Mouse (Mus musculus) urinary bladder, postnatal 14 days (tissue): ENCODE data around the gene Sptssb.

ENCODE experiments used
- DNase-seq: peaks from one replicate; pipeline ENCODE4 v3.0.0; 2021; ENCODE audit warnings: low spot score

Gene Sptssb

DNA sequence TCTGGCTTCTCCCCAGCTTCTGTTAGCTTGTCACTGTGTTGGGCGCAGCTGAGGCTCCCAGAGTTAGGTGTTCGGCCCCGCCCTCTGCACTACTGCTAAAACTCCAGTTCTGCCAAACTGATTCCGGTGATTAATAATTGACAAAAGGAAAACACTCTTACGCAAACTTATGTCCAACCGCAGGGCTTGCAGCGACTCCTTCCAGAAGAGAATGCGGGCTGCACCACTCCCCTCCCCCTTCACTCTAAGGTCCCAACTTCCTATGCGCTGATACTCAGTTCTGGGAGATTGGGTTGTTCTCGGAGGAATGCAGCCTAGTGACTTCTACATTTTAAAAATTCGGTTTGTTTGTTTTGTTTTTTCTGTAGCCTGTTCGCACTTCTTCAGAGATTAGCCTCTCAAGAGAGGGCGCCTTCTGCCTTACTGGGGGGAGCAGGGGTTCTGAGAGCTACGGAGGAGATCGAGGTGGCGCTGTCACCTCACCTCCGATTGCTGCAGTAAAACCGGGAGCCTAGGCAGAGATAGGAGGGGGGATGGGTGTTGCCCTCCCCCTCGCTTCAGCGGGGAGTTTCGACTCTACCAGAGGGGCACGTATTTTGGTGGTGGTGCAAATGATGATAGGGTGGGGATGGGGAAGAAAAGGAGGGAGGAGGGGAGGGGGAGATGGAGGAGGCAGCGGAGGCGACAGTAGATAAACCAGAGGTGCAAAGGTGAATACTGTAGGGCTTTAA, at the start of gene Sptssb:
Gene Sptssb (minus strand): TSS at position 83 of the 731 bp plus-strand sequence.
- DNase-seq, result peak; percentile 78

DNA sequence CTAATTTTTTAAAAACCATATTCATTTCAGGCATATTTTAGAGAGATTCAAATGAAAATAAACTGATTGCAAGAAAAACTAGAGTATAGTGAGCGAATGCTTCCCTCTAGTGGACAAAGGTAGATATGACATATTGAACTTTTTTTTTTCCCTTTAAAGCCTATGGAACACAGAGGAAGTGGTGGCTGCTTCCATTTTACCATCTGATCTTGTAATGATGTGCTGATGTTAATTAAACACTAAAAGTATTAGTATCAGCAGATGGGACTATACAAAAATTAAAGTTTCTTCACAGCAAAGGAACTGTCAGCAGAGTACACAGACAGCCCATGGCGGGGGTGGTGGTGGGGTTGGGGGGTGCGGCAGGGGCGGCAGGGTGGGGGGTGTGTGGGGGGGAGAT, 48.3 kb upstream of the Sptssb start:
- DNase-seq, result no peak

DNA sequence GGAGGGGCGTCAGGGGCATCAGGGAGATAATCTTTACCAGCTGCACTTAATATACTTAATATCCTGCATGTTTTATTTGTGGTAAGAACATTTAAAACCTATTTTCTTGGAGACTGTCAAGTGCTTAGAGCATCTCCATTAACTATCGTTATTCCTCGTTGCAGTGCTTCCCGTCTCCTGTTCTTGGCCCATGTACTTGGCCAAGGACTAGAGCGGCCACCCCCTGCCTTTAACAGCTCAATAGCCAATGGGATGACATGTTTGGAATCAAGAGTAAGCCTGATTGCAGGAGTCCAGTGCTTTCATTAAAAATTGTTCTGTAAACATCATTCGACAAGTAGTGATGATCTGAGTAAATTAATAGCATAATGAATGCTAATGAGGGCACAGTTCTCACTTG, 47.8 kb upstream of the Sptssb start:
- DNase-seq, result no peak

DNA sequence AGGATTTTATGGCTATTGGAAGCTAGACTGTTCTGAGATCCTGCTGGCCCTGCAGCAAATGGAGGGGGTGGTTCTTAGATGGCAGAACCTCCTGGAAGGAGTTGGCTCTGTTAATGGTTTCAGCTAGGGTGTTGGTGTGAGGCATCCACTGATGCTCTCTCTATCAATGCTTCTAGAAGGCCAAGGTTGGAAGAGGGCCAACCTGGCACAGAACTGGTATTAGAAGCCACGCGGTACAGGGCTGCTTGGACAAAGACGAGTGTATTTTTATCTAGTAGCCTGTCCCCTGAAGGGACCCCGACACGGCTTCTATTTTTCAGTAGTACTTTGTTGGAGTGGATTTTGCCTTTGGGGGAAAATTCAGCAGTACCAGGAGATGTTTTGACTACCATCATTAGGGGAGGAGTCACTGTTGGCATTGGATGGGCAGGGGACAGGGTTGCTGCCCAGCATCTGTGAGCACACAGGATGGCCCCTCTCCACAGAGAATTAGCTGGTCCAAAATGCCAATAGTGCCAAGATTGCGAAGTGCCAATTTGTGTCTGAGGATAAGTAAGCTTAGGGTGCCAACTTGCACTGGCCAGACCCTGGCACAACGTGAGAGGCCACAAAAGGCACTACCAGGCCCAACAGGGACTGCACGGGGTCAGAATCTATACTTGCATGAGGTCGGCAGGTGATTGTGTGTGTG, 43.2 kb upstream of the Sptssb start:
- no peak for DNase-seq

DNA sequence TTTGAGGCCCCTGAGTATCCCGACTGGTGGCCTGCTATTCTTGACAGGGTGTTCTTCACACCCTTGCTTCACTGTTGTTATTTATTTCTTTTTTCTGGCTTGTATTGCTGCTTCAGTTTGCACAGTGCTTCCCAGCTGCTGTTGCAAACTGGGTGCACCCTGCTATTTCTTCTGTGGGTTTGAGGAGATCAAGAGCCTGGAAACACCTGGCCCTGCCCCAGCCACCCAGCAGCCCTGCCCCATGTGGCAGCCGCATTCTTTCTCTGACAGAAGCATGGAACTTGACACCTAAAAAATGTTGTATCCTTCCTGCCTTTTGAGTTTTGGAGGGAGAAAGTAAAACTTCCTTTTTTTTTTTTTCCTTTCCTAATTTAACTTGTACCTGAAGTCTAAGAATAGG, 42.6 kb upstream of the Sptssb start:
- DNase-seq, result no peak

DNA sequence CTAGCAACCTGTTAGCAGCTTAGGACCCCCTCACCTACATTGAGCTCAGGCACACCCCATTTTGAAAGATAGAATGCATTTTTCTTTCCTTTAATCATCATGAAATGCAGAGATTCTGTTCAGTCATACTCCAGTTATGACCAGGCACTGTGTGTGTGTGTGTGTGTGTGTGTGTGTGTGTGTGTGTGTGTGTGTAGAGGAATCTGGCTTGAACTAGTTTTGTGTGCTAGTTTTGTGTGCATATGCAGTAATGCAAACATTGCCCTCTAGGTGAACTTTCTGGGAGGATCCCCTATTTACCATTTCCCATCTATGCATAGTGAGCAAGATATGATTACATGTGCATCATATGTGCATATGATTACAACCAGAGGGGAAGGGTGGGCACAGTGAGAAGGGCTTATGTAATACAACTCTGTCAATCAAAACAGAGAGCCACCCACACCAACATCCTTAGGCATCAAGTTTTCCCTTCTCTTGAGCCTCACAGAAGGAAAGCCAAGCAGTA, 42.2 kb upstream of the Sptssb start:
- DNase-seq, result no peak

DNA sequence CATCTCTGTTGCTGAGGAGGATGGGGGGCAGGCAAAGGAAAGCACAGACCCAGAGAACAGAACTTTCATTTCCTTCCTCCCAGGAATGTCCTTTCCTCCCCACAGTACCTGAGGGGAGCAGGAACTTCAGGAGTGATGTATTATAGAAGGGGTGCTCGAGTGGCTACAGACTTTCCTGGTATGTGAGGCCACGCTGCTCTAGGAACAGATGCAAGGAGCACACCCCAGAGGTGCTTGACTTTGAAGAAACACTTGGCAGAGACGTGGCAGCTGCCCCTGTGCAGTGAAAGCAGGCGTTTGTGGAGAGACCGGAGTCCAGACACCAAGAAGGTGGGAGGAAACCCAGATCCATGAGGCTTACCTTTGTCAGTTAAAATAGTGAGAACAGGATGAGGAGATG, 40.6 kb upstream of the Sptssb start:
- no peak for DNase-seq

DNA sequence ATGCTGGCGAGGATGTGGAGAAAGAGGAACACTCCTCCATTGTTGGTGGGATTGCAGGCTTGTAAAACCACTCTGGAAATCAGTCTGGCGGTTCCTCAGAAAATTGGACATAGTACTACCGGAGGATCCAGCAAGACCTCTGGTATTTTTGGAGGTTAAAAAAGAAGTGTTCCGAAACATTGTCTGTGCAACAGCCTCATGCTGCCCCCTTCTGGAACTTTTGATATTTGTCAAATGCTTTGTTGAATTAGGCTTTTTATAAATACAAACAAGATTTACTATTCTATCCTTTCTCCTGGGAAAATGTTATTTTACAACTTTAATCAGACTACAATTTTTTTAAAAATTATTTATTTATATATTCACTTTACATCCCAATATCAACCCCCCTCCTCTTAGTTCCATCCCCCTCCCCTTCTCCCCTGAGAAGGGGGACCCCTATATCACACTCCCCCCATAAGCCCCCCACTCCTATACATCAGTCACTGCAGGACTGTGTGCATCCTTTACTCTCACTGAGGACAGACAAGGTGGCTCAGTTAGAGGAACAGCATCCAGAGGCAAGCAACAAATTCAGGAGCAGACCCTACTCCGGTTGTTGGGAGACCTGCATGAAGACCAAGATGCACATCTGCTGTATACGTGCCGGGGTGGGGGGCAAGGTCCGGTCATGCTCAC, 38.3 kb upstream of the Sptssb start:
- DNase-seq, result peak; percentile 60

DNA sequence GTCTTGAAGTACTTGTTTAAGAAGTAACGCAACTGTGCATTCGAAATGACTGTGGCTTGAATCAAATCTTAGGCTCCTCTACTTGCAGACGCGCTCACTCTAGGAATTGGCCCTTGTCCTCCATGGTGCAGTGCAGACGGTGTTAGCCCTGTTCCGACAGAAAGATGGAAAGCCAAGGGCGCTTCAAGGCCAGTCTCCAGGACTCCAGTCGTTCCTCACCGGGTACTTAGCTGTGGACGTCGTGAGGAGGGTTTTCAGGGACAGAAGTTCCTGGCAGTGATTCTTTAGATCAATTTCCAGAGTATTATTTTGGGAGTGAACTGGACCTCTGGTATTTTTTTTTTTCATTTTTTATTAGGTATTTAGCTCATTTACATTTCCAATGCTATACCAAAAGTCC, 35.8 kb upstream of the Sptssb start:
- no peak for DNase-seq

DNA sequence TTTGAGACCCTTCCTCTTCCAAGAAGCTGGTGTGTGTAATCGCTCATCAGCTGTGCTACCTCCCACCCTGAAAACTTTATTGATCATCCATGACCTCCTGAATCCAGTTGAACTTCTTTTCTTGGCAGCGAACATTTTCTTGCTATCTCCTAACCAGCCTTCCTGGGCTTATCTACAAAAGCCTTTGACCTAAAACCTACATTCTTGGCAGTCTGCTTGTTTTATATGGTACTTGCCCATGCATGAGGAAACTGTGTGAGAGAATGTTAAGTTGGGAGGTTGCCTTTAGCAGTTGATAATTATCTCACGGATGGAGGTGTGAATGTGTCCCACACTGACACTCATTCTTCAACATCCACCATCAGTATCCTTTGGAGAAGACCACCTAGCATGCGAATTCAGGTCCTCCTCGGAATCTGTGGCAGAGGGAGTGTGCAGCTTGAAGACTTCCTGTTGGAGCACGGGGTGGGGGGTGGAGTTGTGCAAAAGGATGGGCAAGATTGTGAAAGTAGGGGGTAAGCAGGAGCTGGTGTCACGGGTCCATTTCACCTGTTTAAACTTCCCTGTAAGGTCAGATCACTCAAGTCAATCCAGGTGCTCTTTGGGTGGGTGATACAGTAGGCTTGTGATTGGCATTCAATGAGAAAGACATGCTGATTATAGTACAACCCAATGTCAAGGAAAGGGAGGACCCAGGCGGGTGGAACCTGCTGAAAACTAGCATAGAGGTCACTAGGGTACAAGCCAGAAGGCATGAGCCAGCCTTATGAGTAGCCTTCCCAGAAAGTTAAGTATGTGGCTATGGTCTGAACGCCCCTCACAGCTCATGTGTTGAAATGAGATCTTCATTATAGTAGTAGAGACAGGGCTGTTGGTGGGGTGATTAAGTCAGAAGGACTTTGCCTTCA, 32.7 kb upstream of the Sptssb start:
- peak; percentile 35 for DNase-seq

DNA sequence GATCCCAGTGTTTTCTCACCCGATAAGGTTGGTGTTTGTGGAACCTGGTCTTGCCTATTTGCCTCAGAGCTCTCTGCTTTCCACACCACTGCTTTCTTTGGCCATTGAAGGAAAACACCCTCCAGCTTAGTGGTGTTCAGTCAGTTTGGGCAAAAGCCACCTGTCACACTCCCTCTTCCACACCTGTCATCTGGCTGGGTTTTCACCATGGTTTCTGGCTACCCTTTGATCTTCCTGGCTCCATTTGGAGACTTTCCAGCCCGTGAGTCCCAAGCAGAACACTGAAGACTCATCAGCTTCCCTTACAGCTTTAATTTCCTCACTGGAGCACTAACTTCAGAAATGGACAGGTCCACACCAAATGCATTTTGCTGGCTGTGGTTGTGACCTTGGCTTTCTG, 26.1 kb upstream of the Sptssb start:
- no peak for DNase-seq

DNA sequence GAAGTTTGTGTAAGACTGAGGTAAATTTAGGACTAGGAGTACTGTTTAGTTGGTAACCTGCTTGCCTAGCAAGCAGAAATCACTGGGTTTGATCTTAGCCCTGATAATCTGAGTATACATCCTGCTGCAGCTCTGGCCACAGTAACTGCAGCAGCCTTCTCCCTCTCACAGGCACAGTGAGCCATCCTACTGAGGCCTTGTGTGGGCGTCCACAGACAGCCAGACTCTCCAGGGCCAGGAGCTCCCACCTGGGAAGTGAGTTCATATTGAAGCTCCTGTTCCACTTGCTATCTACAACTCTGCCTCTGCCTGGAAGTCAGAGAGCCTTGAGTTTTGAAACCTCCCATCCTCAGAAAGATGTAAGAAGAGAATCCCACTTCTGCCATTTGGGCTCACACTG, 24.0 kb upstream of the Sptssb start:
- DNase-seq, result no peak

DNA sequence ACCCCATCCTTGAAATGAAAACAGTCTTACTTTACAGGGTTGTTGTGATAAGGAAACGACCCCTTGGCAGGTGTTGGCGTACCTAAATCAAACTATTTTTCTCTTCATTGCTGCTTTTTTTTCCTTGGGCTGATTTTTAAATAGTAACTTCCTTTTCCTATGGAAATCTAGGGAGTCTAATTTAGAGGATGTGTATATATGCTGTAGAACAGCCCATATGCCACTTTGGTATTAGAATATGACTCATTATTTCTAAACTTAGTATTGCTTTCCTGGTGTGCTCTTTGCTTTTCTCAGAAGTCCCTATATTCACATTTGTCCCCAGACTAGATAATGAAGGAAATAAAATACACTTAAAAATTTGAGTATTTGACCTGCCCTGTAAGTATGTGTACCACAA, 17.8 kb upstream of the Sptssb start:
- no peak for DNase-seq

DNA sequence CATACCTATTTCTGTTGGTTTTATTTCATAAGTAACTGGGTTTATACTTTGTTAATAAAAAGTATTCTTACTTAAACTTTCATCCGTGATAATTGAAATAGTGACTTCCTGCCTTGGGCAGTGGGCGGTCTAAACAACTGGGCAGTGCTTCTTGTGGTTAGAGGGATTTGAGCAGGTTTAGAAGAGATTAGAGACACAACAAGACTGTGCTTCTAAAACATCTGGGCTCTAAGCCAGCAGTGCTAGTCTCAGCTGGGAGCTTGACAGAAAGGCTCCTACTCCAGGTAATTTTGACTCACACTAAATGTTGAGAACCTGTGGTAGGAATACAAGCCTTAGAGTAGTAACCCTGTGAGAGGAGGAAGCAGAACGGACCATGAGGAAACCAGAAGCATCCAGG, 15.0 kb upstream of the Sptssb start:
- DNase-seq, result no peak

DNA sequence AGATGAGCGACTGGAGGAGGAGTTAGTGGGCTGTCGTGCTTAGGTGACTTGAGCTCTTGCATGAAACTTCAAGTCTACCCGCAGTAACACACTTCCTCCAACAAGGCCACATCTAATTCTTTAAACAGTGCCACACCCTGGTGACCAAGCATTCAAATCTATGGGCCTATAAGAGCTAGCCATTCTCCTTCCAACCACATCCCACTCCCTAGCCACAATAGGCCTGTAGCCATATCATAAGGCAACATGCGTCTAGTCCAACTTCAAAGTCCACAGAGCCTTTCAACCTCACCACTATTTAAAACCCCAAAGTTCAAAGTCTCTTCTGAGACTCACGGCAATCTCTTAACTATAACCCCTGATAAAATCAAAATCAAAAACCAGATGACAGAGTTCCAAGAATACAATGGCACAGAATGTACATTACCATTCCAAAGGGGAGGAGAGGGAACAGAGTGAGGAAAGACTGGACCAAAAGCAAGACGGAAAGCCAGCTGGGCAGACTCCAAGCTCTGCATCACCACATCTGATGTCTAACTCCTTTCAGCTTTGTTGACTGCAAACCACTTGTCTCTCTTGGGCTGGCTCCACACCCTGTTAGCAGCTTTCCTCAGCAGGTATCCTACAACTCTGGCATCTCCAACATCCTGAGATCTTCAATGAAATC, 13.1 kb upstream of the Sptssb start:
- no peak for DNase-seq

DNA sequence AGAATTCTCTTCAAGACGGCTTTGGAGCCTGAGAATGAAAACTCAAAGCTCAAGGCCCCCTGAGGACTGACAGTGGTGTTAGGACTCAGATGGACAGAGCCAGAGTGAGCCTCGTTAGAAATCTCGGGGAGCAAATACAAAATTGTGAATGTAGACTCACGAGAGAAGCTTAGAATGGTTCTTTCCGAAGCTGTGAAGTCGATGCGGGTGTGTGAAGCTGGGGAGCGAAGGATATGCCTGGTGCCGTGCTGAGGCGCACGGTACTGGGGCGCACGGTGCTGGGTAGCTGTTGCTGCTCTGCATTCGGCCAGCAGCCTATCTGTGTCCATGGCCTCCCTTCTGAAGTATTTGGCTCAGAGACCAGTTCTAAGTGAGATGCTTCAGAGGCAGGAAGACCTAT, 11.4 kb upstream of the Sptssb start:
- DNase-seq, result no peak

DNA sequence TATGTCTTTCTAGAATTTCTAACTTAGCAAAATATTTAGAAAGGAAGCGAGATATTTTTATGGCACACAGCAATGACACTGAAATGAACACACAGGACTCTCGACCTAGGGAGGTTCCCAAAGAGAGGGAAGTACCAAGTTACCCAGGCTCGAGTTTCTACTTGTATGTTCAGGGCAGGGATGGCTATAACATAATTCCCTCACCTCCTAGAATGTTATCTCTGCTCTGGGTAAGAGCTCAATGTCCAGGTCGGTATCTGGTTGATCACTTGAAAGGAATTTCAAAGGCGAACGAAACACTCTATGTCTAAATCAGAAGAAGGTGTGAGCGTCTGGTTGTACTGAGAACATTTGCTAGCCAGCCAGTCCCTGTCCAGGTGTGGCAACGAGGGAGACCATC, 10.0 kb upstream of the Sptssb start:
- no peak for DNase-seq

DNA sequence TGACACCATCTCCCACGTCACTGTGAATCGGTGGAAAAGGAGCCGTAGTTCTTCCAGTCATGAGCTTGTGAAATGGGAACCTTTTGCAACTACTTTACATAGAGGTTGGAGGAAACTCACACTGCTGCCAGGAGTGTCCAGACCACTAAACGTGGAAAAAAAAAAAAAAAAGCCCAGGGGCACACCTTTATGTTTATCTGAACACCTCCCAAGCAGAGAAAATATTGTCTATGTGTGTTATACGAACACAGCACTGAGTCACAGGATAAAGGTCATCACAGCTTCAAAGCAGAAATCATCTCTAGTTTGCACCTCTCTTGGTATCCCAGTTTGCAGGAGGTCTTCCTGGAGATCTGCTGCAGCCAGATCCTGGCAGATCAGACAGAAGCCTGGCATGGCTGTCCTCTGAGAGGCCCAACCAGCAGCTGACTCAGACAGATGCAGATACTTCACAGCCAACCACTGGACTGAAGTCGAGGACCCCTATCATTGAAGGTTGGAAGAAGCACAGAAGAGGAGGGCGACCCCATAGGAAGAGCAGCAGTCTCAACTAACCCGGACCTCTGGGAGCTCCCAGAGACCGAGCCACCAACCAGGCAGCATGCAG, 2.2 kb upstream of the Sptssb start:
- no peak for DNase-seq

DNA sequence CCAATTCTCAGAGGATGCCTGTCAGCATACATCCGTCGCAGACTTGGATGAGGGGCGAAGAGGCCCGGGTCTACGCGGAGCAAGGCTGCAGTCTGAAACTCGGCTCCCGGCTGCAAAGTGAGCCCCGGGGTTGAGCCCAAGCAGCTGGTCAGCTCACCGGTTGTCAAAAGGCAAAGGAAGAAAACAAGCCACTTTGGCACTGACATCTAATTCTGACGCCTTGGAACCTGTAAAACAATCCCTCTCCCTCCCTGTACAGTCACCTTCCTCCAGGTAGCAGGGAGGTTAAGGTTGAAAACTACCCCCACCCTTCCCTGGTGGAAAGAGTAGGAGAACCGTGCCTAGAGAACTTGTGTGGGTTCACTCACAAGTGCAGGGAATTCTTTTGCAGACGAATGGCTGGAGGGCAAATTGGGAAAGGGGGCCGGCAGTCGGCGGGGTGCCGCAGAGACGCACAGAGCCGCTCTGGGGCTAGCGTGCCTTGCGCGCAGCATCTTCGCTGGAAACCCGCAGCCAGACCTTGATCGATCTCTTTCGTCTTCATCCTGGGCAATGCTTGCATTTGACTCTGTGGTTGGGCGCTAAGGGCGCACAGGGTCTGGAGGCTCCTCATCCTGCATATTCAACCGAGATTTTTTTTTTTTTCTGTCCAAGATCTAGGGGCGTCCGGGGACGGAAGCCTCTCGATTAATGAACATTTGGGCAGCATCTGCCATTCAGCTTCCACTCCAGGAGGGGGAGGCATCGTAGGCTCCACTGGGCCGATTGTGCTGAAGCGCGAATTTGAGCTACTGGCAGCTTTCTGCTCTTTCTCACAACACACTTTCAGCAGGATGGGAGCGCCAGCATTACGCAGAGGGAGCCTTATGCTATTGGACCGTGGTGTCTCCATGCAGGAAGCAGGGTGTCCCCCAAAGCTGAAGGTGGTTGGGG, 1.1 kb upstream of the Sptssb start:
- peak; percentile 56 for DNase-seq

DNA sequence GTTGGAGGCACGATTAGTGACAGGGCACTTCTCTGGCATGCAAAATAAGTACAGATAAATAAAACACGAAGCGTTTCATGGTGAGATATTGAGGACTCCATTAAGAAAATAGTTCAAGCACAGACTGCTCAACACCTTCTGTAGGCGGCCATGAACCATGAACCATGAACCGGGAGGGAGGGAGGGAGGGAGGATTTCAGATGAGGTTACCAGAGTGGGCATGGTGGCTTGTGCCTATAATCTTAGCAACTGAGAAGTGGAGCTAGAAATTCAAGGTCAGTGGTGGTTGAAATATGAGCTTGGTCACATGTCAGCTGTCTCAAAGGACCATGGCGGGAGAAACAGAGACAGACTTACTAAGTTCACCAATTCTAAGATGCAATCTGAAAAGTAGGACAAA, 20.3 kb downstream of the Sptssb start:
- DNase-seq, result no peak
